ENCODE assay signal across 22 mouse cellular contexts in genomic region chr12:103553497-103553896, GRCm38 (mm10). TPM values are rescaled to one million over a fixed set of nuclear protein-coding genes. Genes with fewer than 3 reads are reported as not detected.
DNase-seq lines count a peak whose midpoint lies in the region; ATAC-seq and TF ChIP-seq lines count a peak whose summit lies in the region.
"Had no signal": no experiment of that assay in that cellular context is flagged by ENCODE, and none has a peak within 500 bp of the region (broad histone marks: within the 10 kb centered on the region; RNA-seq: fewer than 3 reads in every experiment).

No protein-coding gene starts in this region.

- H3K36me3 ChIP-seq in kidney, adult 2 months (ENCODE audit: control insufficient read depth, insufficient read depth, low read length) = no peaks in the 10 kb centered on the region
- H3K36me3 ChIP-seq in liver, postnatal 0 days (replicated peaks; ENCODE audit: insufficient read depth, low read length) = no peaks in the 10 kb centered on the region
- H3K36me3 ChIP-seq: embryonic facial prominence, embryonic 15.5 days; forebrain, embryonic 10.5 days; hindbrain, embryonic 12.5 days; liver, embryonic 15.5 days; midbrain, embryonic 10.5 days; neural tube, embryonic 12.5 days had no signal

- no peak for TF ChIP-seq POLR2A in kidney, adult 2 months (IDR thresholded peaks at IDR 0.05; ENCODE audit: low read depth, low read length)

- no peak overlapping the region for H3K4me2 ChIP-seq in liver, postnatal 0 days (ENCODE audit: low read depth, low read length)
- H3K4me2 ChIP-seq: embryonic facial prominence, embryonic 15.5 days; hindbrain, embryonic 12.5 days; liver, embryonic 15.5 days; neural tube, embryonic 12.5 days had no signal

- H3K9ac ChIP-seq in liver, postnatal 0 days (replicated peaks) = no peak overlapping the region
- H3K9ac ChIP-seq: embryonic facial prominence, embryonic 15.5 days; hindbrain, embryonic 12.5 days; liver, embryonic 15.5 days; neural tube, embryonic 12.5 days had no signal

- no peak for TF ChIP-seq EP300 in liver, postnatal 0 days (IDR thresholded peaks at IDR 0.05; ENCODE audit: low read depth)

- no peaks in the 10 kb centered on the region for H3K9me3 ChIP-seq in liver, postnatal 0 days (ENCODE audit: low read length)
- H3K9me3 ChIP-seq: embryonic facial prominence, embryonic 15.5 days; forebrain, embryonic 10.5 days; hindbrain, embryonic 12.5 days; liver, embryonic 15.5 days; midbrain, embryonic 10.5 days; neural tube, embryonic 12.5 days had no signal

- DNase-seq in kidney, adult 2 months = no peak
- DNase-seq in kidney, adult 9 months = no peak
- DNase-seq in A20 (ENCODE audit: low read depth, low spot score) (peak; percentile 35), ES-CJ7 (ENCODE audit: low read depth, low spot score) (peak; percentile 34)
- DNase-seq in liver, postnatal 0 days = no peak
- DNase-seq in cerebellum, postnatal 36 days = no peak
- DNase-seq in testis, postnatal 10 days (ENCODE audit: low spot score) = no peak
- DNase-seq: B cell, adult 2 months; cerebellum, adult 9-10 months; embryo, embryonic 11 days; gastrocnemius, postnatal 10 days; kidney, adult 8-10 months; left cerebral cortex, postnatal 4 days; lung, postnatal 14 days; right cerebral cortex, postnatal 25 days; thymus, postnatal 25 days had no signal

- H3K27me3 ChIP-seq in kidney, adult 2 months (replicated peaks; ENCODE audit: control insufficient read depth, insufficient read depth, low read length) = no peaks in the 10 kb centered on the region
- no peaks in the 10 kb centered on the region for H3K27me3 ChIP-seq in liver, postnatal 0 days (ENCODE audit: insufficient read depth, low read length)
- H3K27me3 ChIP-seq: embryonic facial prominence, embryonic 15.5 days; hindbrain, embryonic 12.5 days; liver, embryonic 15.5 days; neural tube, embryonic 12.5 days had no signal

- WGBS in kidney, adult 2 months = 71% methylated on average over 3 of the region's 3 CpGs
- WGBS in liver, postnatal 0 days (ENCODE audit: insufficient replicate concordance) = 59% methylated on average over 3 of the region's 3 CpGs

- TF ChIP-seq CTCF in kidney, adult 2 months (conservative IDR thresholded peaks at IDR 0.05; ENCODE audit: insufficient read depth, insufficient read length, low read depth, low read length) = 0 out of 2 replicates have a peak, but pooled peaks have one; percentile 3
- TF ChIP-seq CTCF in liver, postnatal 0 days (IDR thresholded peaks at IDR 0.05; ENCODE audit: low read depth) = peak; percentile 19; the same call in 1 of the 2 replicates

- no peak overlapping the region for H3K4me3 ChIP-seq in kidney, adult 2 months (ENCODE audit: insufficient read depth, low read depth, low read length)
- no peak overlapping the region for H3K4me3 ChIP-seq in liver, postnatal 0 days (ENCODE audit: low read depth, low read length)
- H3K4me3 ChIP-seq: embryonic facial prominence, embryonic 15.5 days; forebrain, embryonic 10.5 days; hindbrain, embryonic 12.5 days; liver, embryonic 15.5 days; midbrain, embryonic 10.5 days; neural tube, embryonic 12.5 days had no signal

- H3K4me1 ChIP-seq in kidney, adult 2 months (ENCODE audit: control insufficient read depth, insufficient read depth, low read length) = no peaks in the 10 kb centered on the region
- peaks cover 5% of the 10 kb centered on the region for H3K4me1 ChIP-seq in liver, postnatal 0 days (ENCODE audit: insufficient read depth)
- H3K4me1 ChIP-seq: embryonic facial prominence, embryonic 15.5 days; forebrain, embryonic 10.5 days; hindbrain, embryonic 12.5 days; midbrain, embryonic 10.5 days; neural tube, embryonic 12.5 days had no signal

- H3K27ac ChIP-seq in kidney, adult 2 months (ENCODE audit: insufficient read depth, low read depth, low read length) = no peak overlapping the region
- H3K27ac ChIP-seq in liver, postnatal 0 days (ENCODE audit: low read depth) = no peak overlapping the region
- H3K27ac ChIP-seq: embryonic facial prominence, embryonic 15.5 days; forebrain, embryonic 10.5 days; hindbrain, embryonic 12.5 days; liver, embryonic 15.5 days; midbrain, embryonic 10.5 days; neural tube, embryonic 12.5 days had no signal

- ATAC-seq in liver, postnatal 0 days = no peak

RNA-seq across cellular contexts. Expression of gene Ppp4r4, which starts 21.4 kb away (rescaled TPM):
- polyA plus RNA-seq in kidney, adult 2 months (2012; rRNA removed) = 0.99 and 1.0 TPM in 2 replicates
- 1.0 and 1.1 TPM in 2 replicates for polyA plus RNA-seq in liver, postnatal 0 days (2015; fragmentation: Nextera tagmentation; extraction: Ambion mirVana)

Comparison
In these comparisons a context has a peak if more than half of its experiments do, and no peak if none do; other contexts are left out.
1. DNase-seq: peak in A20 (single experiment) and ES-CJ7 (single experiment); none in kidney, adult 2 months (single experiment), kidney, adult 9 months (single experiment), liver, postnatal 0 days (single experiment), cerebellum, postnatal 36 days (0 of 2) and testis, postnatal 10 days (single experiment).